Mouse (Mus musculus): Measurements from ENCODE around the gene Mios.

DNA sequence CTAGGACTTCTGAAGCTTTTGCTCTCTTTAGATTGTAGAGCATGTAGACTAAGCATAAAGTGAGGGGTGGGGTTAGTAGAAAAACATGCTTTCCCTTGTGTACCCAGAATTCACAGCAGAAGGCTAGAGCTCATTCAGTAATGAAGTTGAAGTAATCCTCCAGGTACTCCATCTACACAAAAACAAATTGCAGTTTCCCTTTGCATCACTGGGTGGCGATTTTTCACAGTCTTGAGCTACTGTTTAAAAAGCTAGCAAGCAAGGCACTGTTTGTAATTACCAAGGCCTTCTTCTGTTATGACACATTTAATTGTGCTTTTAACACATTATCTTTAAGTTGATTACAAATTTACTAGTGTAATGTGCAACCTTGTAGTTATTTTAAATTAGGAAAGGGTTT is 66.1 kb downstream of the Mios start:
- no peak for TF ChIP-seq POLR2A (IDR thresholded peaks at IDR 0.05; ENCODE audit: insufficient read depth, low read depth, low read length)
- TF ChIP-seq CTCF (IDR thresholded peaks at IDR 0.05; ENCODE audit: insufficient read depth, low read depth, low read length), result no peak
